Comparison of ENCODE assay signal across 18 mouse cellular contexts in genomic region chr10:74933548-74934190, GRCm38 (mm10). TPM values are rescaled to one million over a fixed set of nuclear protein-coding genes. Genes with fewer than 3 reads are reported as not detected.
DNase-seq lines count a peak whose midpoint lies in the region; ATAC-seq lines count a peak whose summit lies in the region.
"Had no signal": no experiment of that assay in that cellular context is flagged by ENCODE, and none has a peak within 500 bp of the region (broad histone marks: within the 10 kb centered on the region; RNA-seq: fewer than 3 reads in every experiment).

No protein-coding gene starts in this region.

- H3K4me3 ChIP-seq in limb, embryonic 11.5 days (ENCODE audit: low read depth, low read length) = no peak overlapping the region
- H3K4me3 ChIP-seq: embryonic facial prominence, embryonic 13.5 days; intestine, embryonic 15.5 days; lung, embryonic 15.5 days; midbrain, embryonic 12.5 days; neural tube, embryonic 12.5 days had no signal

- H3K27ac ChIP-seq in limb, embryonic 11.5 days (replicated peaks; ENCODE audit: low read depth, low read length) = no peak overlapping the region
- H3K27ac ChIP-seq: embryonic facial prominence, embryonic 13.5 days; intestine, embryonic 15.5 days; lung, embryonic 15.5 days; midbrain, embryonic 12.5 days; neural tube, embryonic 12.5 days had no signal

- H3K36me3 ChIP-seq in limb, embryonic 11.5 days (ENCODE audit: control insufficient read depth, insufficient read depth, low read length) = no peaks in the 10 kb centered on the region
- H3K36me3 ChIP-seq: embryonic facial prominence, embryonic 13.5 days; intestine, embryonic 15.5 days; lung, embryonic 15.5 days; midbrain, embryonic 12.5 days; neural tube, embryonic 12.5 days had no signal

- H3K9me3 ChIP-seq in limb, embryonic 11.5 days (ENCODE audit: control insufficient read depth, low read length) = no peaks in the 10 kb centered on the region
- H3K9me3 ChIP-seq: embryonic facial prominence, embryonic 13.5 days; intestine, embryonic 15.5 days; lung, embryonic 15.5 days; midbrain, embryonic 12.5 days; neural tube, embryonic 12.5 days had no signal

- no peak for ATAC-seq in limb, embryonic 11.5 days (ENCODE audit: insufficient number of reproducible peaks, low FRiP score, low TSS enrichment, low read depth)
- ATAC-seq: intestine, embryonic 15.5 days had no signal

- WGBS in limb, embryonic 11.5 days = 89% methylated on average over 19 of the region's 19 CpGs

- H3K4me2 ChIP-seq in limb, embryonic 11.5 days (ENCODE audit: low read depth, severe bottlenecking) = no peak overlapping the region
- H3K4me2 ChIP-seq: embryonic facial prominence, embryonic 13.5 days; intestine, embryonic 15.5 days; lung, embryonic 15.5 days; midbrain, embryonic 12.5 days; neural tube, embryonic 12.5 days had no signal

- no peaks in the 10 kb centered on the region for H3K27me3 ChIP-seq in limb, embryonic 11.5 days (ENCODE audit: control insufficient read depth, insufficient read depth, low read length)
- H3K27me3 ChIP-seq: embryonic facial prominence, embryonic 13.5 days; intestine, embryonic 15.5 days; lung, embryonic 15.5 days; midbrain, embryonic 12.5 days; neural tube, embryonic 12.5 days had no signal

- peak; percentile 59 to 61 for DNase-seq in cerebellum, postnatal 10 days
- no peak for DNase-seq in cerebellum, adult 9-10 months
- DNase-seq in layer of hippocampus, adult 18-20 months (ENCODE audit: low spot score in 2 of 2) = peak; percentile 30 to 63
- no peak for DNase-seq in layer of hippocampus, adult 11-12 months (ENCODE audit: low spot score)
- peak; percentile 4 to 40 for DNase-seq in spleen, postnatal 4 days (ENCODE audit: low spot score in 2 of 2)
- DNase-seq in spleen, adult 12 weeks (ENCODE audit: low spot score) = no peak
- DNase-seq in limb, embryonic 11.5 days (ENCODE audit: low spot score) = peak; percentile 18
- DNase-seq in ovary, postnatal 14 days (ENCODE audit: low spot score) = no peak
- DNase-seq: adrenal gland, postnatal 36 days; cerebellum, adult 9-11 months; heart, postnatal 14 days; right cerebral cortex, adult 18-20 months; thymus, postnatal 36 days had no signal

- H3K9ac ChIP-seq in limb, embryonic 11.5 days (ENCODE audit: low read length) = no peak overlapping the region
- H3K9ac ChIP-seq: embryonic facial prominence, embryonic 13.5 days; intestine, embryonic 15.5 days; lung, embryonic 15.5 days; midbrain, embryonic 12.5 days; neural tube, embryonic 12.5 days had no signal

- no peaks in the 10 kb centered on the region for H3K4me1 ChIP-seq in limb, embryonic 11.5 days (ENCODE audit: control insufficient read depth, insufficient read depth, low read length)
- H3K4me1 ChIP-seq: embryonic facial prominence, embryonic 13.5 days; intestine, embryonic 15.5 days; lung, embryonic 15.5 days; midbrain, embryonic 12.5 days; neural tube, embryonic 12.5 days had no signal

RNA-seq across cellular contexts. Expression of gene Gnaz, which starts 33.3 kb away (rescaled TPM):
- total RNA-seq in layer of hippocampus, adult 18-20 months (2021) = 100 to 1,000 TPM; 104 to 111 TPM
- 2.5 and 3.1 TPM in 2 replicates for polyA plus RNA-seq in limb, embryonic 11.5 days (2014; fragmentation: Nextera tagmentation; extraction: Ambion mirVana)

Comparison
In these comparisons a context has a peak if more than half of its experiments do, and no peak if none do; other contexts are left out.
1. DNase-seq: peak in cerebellum, postnatal 10 days (2 of 2), layer of hippocampus, adult 18-20 months (2 of 2), spleen, postnatal 4 days (2 of 2) and limb, embryonic 11.5 days (single experiment); none in cerebellum, adult 9-10 months (single experiment), layer of hippocampus, adult 11-12 months (single experiment), spleen, adult 12 weeks (single experiment) and ovary, postnatal 14 days (single experiment).